Mouse (Mus musculus): Measurements from ENCODE around the gene Nfia.

- TF ChIP-seq POLR2A (IDR thresholded peaks at IDR 0.05; ENCODE audit: control insufficient read depth, low read depth, low read length) (no peak), CTCF (IDR thresholded peaks at IDR 0.05; ENCODE audit: control insufficient read depth, insufficient read depth, insufficient replicate concordance, low read depth, low read length) (no peak)
Measured at GRCm38 (mm10) chr4:98095060-98095459, 322.5 kb downstream of the Nfia start.
